Mouse (Mus musculus) forebrain, embryonic 10.5 days (tissue): Measurements from ENCODE around the gene Pttg1ip. TPM values are rescaled to one million over a fixed set of nuclear protein-coding genes. Genes with fewer than 3 reads are reported as not detected.

Experiments used
- DNase-seq: peaks from one replicate; pipeline ENCODE4 v3.0.0-alpha.2; 2017; ENCODE audit warnings: low spot score; ENCODE audit errors: extremely low spot score
- H3K27ac ChIP-seq: fragments of 300-500 bp; sonication (generic); 2 replicates; pipeline ENCODE4 v1.5.1; 2016; ENCODE audit warnings: mild to moderate bottlenecking
- H3K27me3 ChIP-seq: fragments of 300-500 bp; sonication (generic); 2 replicates; pipeline ENCODE4 v1.6.1; 2016; ENCODE audit warnings: mild to moderate bottlenecking; ENCODE audit not compliant: poor library complexity, severe bottlenecking
- H3K36me3 ChIP-seq: fragments of 300-500 bp; sonication (generic); replicated peaks from 2 replicates; pipeline ENCODE4 v1.6.1; 2016; ENCODE audit warnings: mild to moderate bottlenecking, moderate library complexity
- H3K4me1 ChIP-seq: fragments of 300-500 bp; sonication (generic); 2 replicates; pipeline ENCODE4 v1.6.1; 2016
- H3K4me3 ChIP-seq: fragments of 300-500 bp; sonication (generic); 2 replicates; pipeline ENCODE4 v1.5.1; 2016; ENCODE audit warnings: mild to moderate bottlenecking, moderate library complexity
- H3K9me3 ChIP-seq: fragments of 300-500 bp; sonication (generic); 2 replicates; pipeline ENCODE4 v1.6.1; 2016; ENCODE audit warnings: mild to moderate bottlenecking, moderate library complexity
- WGBS: fragments of 180-500 bp; shearing (Covaris S2); methylation state at CpG from one replicate; pipeline ENCODE4 v1.1.7; 2016; 5-methylcytosine and 5-hydroxymethylcytosine counted together
- polyA plus RNA-seq: library from polyadenylated mRNA; unstranded; fragments of >200 nt; fragmentation: Nextera tagmentation; extraction: Ambion mirVana; gene quantifications from 2 replicates; pipeline ENCODE4 v1.2.1, GENCODE M21; 2016

Gene Pttg1ip
- 62.0 and 64.5 TPM in 2 replicates for polyA plus RNA-seq

DNA sequence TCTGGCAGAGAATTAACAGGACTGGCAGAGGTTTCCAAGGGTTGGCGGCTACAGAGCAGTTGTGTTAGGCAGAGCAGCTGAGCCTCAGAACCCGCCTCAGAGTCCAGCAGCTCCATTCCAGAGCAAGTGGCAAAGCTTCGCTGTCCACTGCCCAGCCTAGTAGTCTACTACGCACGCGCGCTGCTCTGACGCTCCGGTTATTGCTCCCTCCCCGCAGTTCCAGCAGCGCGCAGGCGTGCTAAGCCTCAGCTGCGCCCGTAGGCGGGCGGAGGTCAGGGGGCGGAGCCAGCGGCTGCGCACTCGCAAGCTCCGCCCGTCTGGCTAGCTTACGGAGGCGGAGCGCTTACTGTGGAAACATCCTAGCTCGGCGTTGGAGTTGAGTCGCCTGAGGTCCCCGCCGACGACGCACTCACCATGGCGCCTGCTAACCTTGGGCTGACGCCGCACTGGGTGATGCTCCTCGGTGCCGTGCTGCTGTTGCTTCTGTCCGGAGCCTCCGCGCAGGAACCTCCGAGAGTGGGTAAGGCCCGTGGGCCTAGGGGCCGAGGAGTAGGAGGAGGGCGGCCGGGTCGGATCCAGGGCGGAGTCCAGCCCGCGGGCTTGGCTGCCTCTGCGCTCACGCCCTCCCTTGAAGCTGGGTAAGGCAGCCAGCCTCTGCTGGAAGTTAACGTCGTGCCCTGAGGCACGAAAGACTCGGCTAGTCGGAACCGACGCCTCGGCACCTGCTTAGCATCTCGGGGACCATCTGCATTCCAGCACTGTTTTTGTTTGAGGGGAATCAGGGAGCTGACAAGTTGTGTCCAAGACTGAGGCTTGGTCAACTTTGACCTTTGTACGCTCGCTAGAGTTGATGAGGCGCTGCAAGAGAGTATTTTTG is at the start of gene Pttg1ip:
TSS of gene Pttg1ip (plus strand) at position 313 of the 877 bp plus-strand sequence.
- no peaks in the 10 kb centered on the region for H3K9me3 ChIP-seq
- H3K27me3 ChIP-seq = no peaks in the 10 kb centered on the region
- H3K4me3 ChIP-seq = peak within 1 kb of the TSS; percentile 73
- DNase-seq = peak; percentile 92
- H3K27ac ChIP-seq = peak within 1 kb of the TSS; percentile 92
- peaks cover 10% of the 10 kb centered on the region for H3K36me3 ChIP-seq
- WGBS = under 1% methylated on average over 64 of the region's 64 CpGs
- peaks cover 34% of the 10 kb centered on the region for H3K4me1 ChIP-seq

DNA sequence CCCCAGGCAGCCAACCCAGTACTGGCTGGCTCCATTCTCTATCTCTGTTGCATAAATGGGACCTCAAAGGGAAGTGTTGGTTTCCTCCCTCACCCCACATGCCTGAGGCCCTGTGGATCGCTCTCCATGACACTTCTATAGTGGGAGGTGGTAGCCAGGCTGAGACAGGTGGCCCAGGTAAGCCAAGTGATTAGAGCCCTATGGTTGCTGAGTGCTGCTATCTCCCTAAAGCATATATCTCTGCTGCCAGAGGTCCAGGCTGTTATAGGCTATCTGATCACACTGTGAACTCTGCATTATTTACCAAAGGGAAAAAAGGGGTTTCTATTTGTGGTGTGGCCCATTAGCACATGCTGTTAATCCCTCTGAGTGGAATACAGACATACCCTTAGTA is 49.5 kb upstream of the Pttg1ip start:
- H3K4me1 ChIP-seq = no peaks in the 10 kb centered on the region
- DNase-seq = no peak
- no peaks in the 10 kb centered on the region for H3K36me3 ChIP-seq
- no peaks in the 10 kb centered on the region for H3K9me3 ChIP-seq
- H3K27ac ChIP-seq = no peak overlapping the region
- H3K27me3 ChIP-seq = no peaks in the 10 kb centered on the region
- no peak overlapping the region for H3K4me3 ChIP-seq
- WGBS = 80% methylated on average over 1 of the region's 1 CpGs

DNA sequence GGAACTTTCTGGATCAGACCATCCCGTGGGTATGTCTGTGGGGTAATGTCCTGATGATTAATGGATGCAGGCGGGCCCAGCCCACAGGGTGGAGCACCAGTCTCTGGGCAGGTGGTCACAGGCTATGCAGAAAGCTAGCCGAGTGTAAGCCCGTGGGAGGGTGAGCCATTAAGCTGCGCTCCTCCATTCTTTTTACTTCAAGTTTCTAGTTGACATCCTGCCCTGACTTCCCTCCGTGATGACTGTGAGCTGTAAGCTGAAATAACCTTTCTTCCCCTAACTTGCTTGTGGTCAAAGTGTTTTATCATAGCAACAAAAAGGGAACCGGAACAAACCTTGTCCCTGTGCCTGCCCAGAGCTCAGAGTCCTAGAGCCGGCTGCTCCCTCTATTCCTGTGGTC is 44.8 kb upstream of the Pttg1ip start:
- Histone ChIP-seq H3K4me3 (no peak overlapping the region), H3K36me3 (no peaks in the 10 kb centered on the region), H3K9me3 (no peaks in the 10 kb centered on the region), H3K27me3 (no peaks in the 10 kb centered on the region), H3K4me1 (peaks cover 5% of the 10 kb centered on the region), H3K27ac (no peak overlapping the region)
- no peak for DNase-seq
- 79% methylated on average over 8 of the region's 8 CpGs for WGBS

DNA sequence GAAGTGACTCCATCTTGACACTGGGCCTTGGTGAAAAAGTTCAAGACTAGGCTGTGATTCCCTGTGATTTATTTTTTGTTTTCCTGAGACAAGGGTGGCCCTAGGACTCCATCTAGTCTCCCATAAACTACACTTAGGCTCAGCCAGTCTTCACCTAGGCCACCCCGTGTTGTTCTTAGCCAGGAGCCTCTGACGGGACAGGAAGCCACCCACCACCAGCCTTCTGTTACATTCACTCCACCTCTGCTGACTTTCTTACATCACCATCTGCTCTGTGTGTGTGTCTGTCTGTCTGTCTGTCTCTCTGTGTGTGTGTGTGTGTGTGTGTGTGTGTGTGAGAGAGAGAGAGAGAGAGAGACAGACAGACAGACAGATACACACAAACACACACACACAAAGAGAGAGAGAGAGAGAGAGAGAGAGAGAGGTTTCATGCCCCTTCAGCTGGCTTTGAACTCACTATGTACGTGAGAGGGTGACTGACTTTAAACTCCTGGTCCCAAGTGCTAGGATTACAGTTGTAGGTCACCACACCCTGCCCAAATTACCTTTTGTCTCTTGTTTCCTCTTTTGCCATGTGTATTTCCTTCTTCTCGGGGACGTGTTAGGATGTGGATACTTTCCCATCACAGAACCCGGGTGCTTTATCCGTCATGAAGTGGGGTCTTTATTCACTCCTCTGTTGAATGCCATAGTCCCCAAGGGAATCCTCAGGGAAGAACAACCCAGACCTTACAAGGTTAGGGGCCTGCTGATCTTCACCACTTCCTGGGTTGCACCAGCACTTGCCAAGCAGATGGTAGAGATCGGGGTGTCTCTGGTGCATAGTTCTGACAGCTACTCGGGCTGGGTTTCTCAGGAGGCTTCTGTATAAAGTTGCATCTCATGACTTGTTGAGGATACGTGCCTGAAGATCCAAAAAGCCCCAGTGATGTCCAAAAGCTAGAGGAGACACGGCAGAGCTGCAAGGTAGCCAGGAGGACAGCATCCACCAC is 44.0 kb upstream of the Pttg1ip start:
- WGBS = 90% methylated on average over 11 of the region's 11 CpGs
- no peaks in the 10 kb centered on the region for H3K36me3 ChIP-seq
- no peaks in the 10 kb centered on the region for H3K27me3 ChIP-seq

DNA sequence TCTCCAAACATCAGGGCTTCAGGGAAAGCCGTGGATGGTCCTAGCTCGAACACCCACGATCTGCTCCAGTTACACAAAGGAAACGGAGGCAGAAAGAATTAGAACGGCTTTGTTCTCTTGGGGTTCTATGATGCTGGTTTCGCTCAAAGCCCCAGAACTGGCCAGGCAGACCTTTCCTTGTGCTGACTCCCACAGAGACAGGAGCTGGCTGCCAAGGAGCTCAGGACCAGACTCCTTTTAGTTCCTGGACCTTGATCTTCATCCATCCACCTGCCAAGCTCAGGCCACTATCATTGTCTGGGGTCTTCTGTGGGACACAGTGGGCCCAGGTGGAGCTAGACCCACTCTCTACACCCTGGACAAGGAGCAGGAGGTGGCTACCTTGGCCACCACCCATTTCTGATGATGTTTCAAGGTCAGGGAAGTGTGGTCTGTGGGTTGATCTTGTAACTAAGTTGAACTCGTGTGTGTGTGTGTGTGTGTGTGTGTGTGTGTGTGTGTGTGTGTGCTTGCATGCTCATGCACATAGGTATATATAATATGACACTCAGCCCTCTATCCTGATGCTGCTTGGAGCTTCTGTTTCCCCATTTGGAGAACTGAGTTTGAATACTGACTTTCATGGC is 42.1 kb upstream of the Pttg1ip start:
- Histone ChIP-seq H3K9me3 (no peaks in the 10 kb centered on the region), H3K27me3 (no peaks in the 10 kb centered on the region), H3K4me3 (no peak overlapping the region), H3K36me3 (no peaks in the 10 kb centered on the region), H3K27ac (no peak overlapping the region), H3K4me1 (peaks cover 5% of the 10 kb centered on the region)
- DNase-seq = no peak
- WGBS = 90% methylated on average over 7 of the region's 7 CpGs

More for the DNA sequence above, 44.0 kb upstream of the Pttg1ip start:
- Histone ChIP-seq H3K4me3 (no peak overlapping the region), H3K27ac (no peak overlapping the region), H3K4me1 (peaks cover 5% of the 10 kb centered on the region), H3K9me3 (no peaks in the 10 kb centered on the region)
- no peak for DNase-seq

DNA sequence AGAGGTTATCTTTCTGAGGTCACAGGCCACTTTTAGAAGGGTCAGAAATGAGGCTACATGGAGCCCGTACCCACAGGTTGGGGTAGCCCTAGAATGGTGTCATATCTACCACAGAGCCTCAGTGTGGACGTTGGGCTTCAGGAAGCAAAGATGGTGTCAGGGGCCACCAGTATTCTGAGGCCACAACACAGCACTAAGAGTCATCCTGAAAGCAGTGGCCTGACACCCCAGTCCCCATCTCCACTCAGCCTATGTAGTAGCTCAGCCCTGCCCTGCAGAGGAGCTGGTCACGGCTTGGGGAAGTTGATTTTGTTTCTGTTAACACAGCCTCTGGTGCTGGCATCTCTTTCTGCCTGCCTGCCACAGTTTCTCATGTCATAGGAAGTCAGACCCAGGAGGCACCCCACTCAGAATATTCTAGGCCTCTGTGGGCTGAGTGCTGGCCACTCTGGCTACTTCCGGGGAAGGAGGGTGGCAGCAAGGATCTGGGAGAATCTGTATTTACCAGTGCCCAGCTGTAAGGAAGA is 40.9 kb upstream of the Pttg1ip start:
- Histone ChIP-seq H3K27ac (no peak overlapping the region), H3K27me3 (no peaks in the 10 kb centered on the region), H3K9me3 (no peaks in the 10 kb centered on the region), H3K36me3 (no peaks in the 10 kb centered on the region), H3K4me3 (no peak overlapping the region), H3K4me1 (peaks cover 5% of the 10 kb centered on the region)
- 80% methylated on average over 4 of the region's 4 CpGs for WGBS
- DNase-seq = no peak

DNA sequence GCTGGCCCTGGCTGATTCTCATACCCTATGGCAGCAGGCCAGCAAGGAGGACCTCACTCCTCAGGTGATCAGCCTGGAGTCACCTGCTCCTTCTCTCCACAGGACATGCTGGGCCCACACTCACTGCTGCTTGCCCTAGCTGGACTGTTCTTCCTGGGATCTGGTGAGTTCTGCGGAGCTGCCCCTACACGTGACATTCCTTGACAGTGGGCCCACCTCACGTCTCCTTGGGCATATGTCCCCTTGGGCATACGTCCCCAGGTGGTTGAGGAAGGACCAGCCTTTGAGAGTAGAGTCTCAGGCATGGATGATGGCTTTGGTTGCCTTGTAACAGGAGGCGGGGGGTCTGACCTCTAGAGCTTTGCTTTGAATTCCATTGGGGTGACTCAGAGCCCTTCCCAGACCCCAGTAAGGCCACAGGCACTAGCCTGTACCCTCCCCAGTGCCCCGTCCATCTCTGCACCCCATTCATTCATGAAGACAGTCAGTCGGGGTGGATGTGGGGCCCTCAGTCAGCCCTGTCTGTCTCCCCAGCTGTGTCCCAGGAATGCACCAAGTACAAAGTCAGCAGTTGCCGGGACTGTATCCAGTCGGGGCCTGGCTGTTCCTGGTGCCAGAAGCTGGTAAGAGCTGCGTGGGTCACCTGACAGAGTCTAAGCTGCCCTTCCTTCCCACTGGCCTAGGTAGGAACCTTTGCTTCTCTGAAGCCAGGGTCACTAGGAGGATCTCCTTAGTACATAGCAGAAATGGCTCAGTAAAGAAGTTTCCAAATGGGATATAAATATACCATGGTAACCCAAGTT is 39.5 kb upstream of the Pttg1ip start:
- 82% methylated on average over 10 of the region's 10 CpGs for WGBS
- Histone ChIP-seq H3K9me3 (no peaks in the 10 kb centered on the region), H3K27me3 (no peaks in the 10 kb centered on the region), H3K36me3 (no peaks in the 10 kb centered on the region), H3K4me1 (peaks cover 5% of the 10 kb centered on the region), H3K4me3 (no peak overlapping the region), H3K27ac (no peak overlapping the region)
- DNase-seq = no peak

DNA sequence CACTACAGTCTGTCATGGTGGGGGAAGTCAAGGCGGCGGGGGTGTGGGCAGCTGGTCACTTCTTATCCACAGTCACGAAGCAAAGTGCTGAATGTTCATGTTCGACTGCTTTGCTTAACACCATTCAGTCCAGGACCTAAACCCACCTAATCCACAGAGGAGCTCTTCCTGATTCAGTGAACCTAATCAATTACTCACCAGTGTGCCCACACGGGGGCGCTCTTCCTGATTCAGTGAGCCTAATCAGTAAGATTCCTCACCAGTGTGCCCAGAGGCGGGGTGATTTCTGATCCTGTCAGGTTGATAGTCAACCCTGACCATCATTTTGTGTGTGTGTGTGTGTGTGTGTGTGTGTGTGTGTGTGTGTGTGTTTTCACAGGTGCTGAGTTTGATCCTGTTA is 38.3 kb upstream of the Pttg1ip start:
- DNase-seq = peak; percentile 32
- Histone ChIP-seq H3K4me3 (no peak overlapping the region), H3K36me3 (no peaks in the 10 kb centered on the region), H3K27ac (no peak overlapping the region), H3K27me3 (no peaks in the 10 kb centered on the region), H3K4me1 (peaks cover 5% of the 10 kb centered on the region), H3K9me3 (no peaks in the 10 kb centered on the region)
- WGBS = 43% methylated on average over 7 of the region's 7 CpGs

DNA sequence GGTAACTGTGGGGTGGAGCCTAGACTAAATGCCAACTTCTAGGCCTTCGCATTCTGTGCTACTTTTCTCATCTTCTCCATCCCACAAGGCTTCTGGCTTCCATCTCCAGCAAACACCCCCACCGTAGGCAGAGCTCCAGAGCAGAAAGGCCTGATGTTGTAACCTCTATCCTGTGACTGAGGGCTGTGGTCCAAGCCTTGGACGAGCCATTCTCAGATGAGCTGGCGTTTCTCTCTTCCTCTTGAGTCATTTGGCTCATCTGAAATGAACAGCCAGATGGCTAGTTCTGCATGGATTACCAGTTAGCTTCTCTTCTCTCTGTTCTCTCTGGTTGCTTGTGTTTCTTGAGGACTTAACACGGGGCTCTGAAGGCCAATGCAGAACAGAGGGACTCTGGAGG is 36.6 kb upstream of the Pttg1ip start:
- 82% methylated on average over 5 of the region's 5 CpGs for WGBS
- H3K4me3 ChIP-seq = no peak overlapping the region
- no peak for DNase-seq
- H3K9me3 ChIP-seq = no peaks in the 10 kb centered on the region
- peaks cover 5% of the 10 kb centered on the region for H3K4me1 ChIP-seq
- H3K36me3 ChIP-seq = no peaks in the 10 kb centered on the region
- no peak overlapping the region for H3K27ac ChIP-seq
- H3K27me3 ChIP-seq = no peaks in the 10 kb centered on the region

DNA sequence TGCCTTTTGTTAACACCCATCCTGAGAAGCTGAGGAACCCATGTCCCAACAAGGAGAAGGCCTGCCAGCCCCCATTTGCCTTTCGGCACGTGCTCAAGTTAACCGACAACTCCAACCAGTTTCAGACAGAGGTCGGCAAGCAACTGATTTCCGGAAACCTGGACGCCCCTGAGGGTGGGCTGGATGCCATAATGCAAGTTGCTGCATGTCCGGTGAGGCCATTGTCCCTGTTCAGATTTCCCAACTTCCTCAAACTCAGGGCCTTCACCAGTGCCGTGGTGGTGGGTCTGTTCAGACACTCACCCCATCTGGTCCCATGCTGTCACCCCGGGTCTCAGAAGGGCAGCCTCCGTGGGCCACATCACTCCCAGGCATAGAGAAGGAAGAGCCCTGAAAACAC is 32.9 kb upstream of the Pttg1ip start:
- H3K36me3 ChIP-seq = no peaks in the 10 kb centered on the region
- 84% methylated on average over 10 of the region's 10 CpGs for WGBS
- H3K27me3 ChIP-seq = no peaks in the 10 kb centered on the region
- no peaks in the 10 kb centered on the region for H3K9me3 ChIP-seq
- DNase-seq = no peak
- H3K4me3 ChIP-seq = no peak overlapping the region
- H3K4me1 ChIP-seq = no peaks in the 10 kb centered on the region; the same call in 1 of the 2 replicates
- no peak overlapping the region for H3K27ac ChIP-seq

DNA sequence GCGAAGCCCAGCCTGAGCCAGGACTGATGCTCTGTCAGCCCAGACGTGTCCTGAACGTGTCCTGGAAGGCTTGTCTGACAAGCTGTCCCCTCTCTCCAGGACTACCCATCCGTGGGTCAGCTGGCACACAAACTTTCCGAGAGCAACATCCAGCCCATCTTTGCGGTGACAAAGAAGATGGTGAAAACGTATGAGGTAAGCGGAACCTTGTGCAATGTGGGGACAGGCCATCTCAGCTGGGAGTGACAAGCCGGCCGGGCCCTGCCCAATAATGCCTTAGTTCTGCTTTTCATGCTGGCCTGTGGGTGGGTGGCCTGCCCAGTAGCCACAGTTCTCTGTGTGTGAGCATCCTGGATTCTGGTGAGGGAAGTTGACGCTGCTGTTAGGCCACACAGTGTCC is 30.6 kb upstream of the Pttg1ip start:
- no peaks in the 10 kb centered on the region for H3K9me3 ChIP-seq
- H3K27ac ChIP-seq = no peak overlapping the region
- WGBS = 83% methylated on average over 11 of the region's 11 CpGs
- DNase-seq = no peak
- H3K36me3 ChIP-seq = no peaks in the 10 kb centered on the region
- H3K4me1 ChIP-seq = no peaks in the 10 kb centered on the region; the same call in 1 of the 2 replicates
- no peaks in the 10 kb centered on the region for H3K27me3 ChIP-seq
- H3K4me3 ChIP-seq = no peak overlapping the region
